Mouse (Mus musculus) heart, postnatal 4 days (tissue): ENCODE results near the gene Pou3f3. TPM values are rescaled to one million over a fixed set of nuclear protein-coding genes. Genes with fewer than 3 reads are reported as not detected.

ENCODE experiments used
- DNase-seq: peaks from one replicate; pipeline ENCODE4 v3.0.0; 2021
- total RNA-seq, 2 experiments: library from RNA; stranded (reverse); gene quantifications; 2 replicates each; pipeline ENCODE4 v1.2.3; 2021

Gene Pou3f3
- total RNA-seq = under 1 TPM in 1 of 2 experiments, not detected in 1; 0.02 TPM

GRCm38 (mm10) chr1:42695578-42695915 lies at the start of gene Pou3f3:
TSS of gene Pou3f3 (plus strand) at chr1:42695768.
- DNase-seq = peak; percentile 69

DNA sequence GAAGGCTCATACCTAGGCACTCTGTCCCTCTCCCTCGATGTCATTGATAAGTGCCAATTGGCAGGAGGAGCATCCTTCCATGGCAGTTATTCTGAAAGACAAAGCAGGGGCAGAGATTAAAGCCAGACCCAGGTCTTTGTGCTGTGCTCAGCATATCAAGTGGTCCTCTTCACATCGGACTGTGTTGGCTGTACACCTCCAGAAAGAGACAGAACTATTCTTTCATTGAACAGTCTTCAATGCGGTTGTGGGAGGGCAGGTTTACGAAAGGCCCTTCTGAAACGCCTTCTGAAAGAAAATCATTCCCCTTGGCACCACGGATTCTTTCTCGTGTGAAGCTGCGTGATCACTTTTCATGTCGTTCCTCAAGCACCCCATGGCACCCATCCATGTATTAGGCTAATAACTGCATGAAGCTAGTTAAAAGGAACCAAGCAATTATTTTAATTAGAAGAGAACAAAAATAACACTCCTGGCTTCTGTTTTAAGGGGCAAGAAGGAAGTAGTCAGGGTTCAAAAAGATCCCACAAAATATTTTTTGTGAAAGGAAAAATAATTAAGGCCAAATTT lies 47.1 kb upstream of the Pou3f3 start:
- DNase-seq = no peak

DNA sequence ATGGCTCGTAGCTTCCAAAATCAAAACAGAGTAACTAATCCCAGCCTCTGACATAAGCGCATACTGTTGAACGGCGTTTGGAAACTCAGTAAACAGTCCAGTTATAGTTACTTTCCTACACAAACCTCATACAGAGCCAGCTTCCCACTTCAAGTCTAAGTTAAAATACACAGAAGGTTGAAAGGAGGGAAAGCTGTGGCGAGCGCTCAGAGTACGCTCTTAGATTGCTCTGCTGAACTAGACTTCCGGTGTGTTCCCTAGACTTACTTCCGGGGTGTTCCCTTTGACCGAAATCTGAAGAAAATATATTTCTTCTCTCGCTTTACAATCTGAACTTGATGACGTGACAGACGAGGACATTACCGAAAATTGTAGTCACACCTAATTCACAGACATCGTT lies 44.1 kb upstream of the Pou3f3 start:
- no peak for DNase-seq

- no peak for DNase-seq
Observed at GRCm38 (mm10) chr1:42667546-42667945, 28.0 kb upstream of the Pou3f3 start.

DNA sequence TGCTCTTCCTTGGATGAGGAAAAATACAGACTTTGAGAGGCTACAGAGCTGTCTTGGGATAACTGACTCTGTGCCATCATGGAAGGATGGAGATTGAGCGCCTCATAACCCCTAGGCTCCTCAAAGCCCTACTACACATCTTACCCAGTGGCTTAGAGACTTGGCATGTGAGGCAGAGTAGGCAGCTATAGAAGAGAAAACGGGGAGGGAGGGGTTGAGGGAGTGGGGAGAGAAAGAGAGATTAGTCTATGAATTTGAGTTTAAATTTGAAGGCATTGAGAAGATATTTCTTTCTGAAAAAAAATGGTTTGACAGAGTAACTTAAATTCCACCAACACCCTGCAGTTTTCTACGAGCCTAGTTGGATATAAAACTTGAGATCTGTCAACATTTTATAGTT lies 14.9 kb upstream of the Pou3f3 start:
- no peak for DNase-seq

GRCm38 (mm10) chr1:42681762-42682161 lies 13.8 kb upstream of the Pou3f3 start:
- no peak for DNase-seq

- no peak for DNase-seq
Observed at GRCm38 (mm10) chr1:42683861-42684260, 11.7 kb upstream of the Pou3f3 start.

GRCm38 (mm10) chr1:42684345-42684744 lies 11.2 kb upstream of the Pou3f3 start:
- DNase-seq = no peak

DNA sequence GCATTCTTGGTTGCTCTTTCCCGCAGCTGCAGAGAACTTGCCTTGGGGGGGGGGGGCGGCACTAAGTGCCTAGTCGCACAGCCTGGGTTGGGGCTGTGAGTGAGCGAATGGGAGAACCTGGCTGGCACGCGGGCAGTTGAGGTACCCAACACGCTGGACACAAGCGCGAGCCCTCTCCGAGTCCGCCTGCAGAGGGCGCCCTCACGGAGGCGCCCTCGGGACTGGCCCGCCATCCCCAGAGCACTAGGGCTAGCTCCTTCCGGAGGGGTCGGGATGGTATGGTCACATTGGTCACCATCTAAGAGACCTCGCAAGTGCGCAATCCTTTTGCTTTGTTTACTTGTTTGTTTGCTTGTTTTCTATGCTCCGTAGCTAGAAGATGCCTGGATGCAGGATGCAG lies 10.8 kb upstream of the Pou3f3 start:
- DNase-seq = no peak

GRCm38 (mm10) chr1:42685321-42685960 lies 10.1 kb upstream of the Pou3f3 start:
- no peak for DNase-seq

DNA sequence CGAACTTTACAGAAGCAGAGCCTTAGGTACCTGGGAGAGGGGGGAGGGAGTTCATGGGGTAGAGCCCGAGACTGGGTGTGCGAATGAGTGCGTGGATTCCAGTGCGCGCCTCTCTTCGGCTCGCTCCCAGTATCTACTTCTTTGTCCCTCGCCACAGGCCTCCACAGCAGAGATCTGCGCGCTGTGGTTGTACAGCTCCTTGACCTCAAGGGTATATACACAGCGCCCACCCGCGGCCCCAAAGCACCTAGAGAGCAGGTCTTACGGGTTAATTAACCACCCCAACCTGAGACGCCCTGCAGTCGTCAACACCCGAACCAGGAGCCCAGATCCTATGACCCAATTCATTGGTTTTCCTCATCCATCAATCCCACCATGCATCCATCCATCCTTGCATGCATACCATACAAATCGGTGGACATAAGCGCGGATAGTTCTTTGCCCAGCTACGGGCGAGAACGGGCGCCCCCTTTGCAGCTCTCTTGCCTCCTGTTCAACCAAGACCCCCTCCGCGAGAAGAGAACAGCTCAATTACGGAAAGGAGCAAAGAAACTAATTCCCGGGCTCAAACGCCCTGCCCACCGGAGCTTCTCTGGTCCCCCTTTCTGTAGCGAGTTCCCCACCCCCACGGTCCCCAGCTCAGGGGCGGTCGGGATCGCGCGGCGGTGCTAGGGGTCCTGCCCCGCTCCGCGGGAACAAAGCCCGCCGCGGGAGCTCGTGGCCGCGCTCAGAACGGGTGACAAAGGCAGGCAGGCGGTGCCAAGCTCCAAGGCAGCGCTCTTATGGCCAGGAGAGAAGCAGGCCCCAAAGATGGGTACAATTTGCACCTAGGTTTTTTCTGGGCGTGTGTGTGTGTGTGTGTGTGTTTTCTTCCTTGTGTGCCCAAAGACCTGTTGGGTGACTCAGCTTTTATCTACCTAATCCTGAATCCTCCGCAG lies 9.1 kb upstream of the Pou3f3 start:
- DNase-seq = no peak

- no peak for DNase-seq
Observed at GRCm38 (mm10) chr1:42687271-42687670, 8.3 kb upstream of the Pou3f3 start.

- no peak for DNase-seq
Observed at GRCm38 (mm10) chr1:42687756-42688540, 7.6 kb upstream of the Pou3f3 start.

DNA sequence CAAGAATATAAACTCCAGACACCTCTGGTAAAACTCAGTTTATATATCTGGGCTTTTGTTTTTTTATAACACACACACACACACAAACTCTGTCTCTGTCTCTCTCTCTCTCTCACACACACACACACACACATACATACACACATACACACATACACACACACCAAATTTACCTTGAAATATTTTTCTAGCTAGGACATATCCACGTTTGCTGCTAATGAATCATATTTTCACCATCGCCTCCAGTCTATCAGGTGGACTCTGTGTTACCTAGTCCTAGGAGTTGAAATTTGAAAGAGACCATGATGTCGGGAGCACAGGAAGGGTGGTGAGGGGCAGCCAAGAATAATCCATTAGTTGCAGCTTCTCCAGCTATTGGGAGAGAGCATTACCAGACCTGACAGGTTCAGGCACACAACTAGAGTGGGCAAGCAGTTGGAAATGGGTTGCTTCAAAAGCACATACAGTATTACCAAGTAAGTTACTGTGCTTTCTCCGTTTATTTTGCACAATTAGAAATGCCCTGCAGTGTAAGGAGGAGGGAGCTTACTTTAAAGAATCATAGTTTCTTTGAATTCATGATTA lies 6.9 kb upstream of the Pou3f3 start:
- DNase-seq = no peak

GRCm38 (mm10) chr1:42690024-42690575 lies 5.5 kb upstream of the Pou3f3 start:
- no peak for DNase-seq

- DNase-seq = peak; percentile 84
Observed at GRCm38 (mm10) chr1:42691202-42692170, 4.1 kb upstream of the Pou3f3 start.

DNA sequence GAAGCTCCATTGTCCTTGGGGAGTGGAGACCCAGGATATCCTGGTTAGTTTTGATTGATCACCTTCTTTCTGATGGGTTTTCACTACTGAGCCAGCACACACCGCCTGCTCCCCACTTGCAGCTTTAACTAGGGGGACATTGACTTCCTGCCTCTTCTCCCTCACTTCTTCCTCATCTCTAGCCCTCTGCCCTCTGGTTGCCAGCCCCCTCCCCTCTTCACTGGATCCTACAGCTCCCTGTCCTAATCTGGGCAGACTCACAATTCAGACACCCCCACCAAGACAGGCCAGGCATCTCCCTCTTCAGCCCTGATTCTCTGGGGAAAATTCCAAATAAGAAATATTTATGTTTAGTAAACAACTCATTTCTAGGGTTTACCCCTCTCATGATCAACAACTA lies 3.3 kb upstream of the Pou3f3 start:
- DNase-seq = no peak

DNA sequence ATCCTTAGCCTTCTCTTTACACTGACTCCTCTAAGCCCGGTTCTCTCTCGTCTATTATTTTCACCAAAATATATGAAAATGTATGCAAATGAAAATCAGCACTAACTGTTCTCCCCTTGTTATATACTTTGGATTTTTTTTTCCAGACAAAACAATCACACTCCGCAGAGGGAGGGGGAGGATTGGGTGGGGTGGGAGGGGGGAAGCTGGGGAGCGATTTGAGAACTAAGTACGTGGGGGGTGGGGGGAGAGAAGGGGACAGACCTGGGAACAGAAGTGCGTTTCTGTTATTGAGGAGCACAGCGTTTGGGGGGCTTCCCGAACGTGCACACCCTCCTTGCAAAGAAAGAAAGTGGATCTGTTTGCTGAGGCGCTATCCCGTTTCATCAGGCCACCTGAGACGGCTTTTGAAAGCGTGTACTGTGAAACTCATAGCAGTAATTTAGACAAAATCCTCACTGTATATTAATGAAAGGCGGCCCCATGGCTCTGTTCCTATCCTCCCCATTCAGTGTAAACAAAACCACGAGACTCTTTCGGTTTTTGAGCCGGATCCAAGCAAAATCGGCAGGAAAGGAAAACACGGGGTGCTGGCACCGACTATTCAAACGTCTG lies 2.4 kb upstream of the Pou3f3 start:
- DNase-seq = no peak

DNA sequence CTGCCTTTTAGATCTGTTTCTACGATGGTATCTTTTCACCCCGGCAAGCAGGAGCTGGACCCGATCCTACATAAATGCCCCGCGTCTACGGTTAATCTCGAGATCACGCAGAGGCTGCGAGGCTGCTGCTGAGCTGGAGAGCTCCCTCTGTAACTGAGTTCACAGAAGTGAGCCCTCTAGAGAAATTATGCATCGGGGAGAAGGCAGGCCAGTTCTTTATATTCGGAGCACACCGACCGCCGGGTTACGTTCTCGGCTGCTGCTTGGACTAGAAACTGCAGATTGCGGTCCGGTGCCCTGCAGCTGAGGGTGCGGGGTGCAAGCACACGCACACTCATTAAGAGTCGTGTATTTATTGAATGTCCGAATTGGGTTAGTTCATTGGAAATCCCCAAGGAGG lies 1.7 kb upstream of the Pou3f3 start:
- no peak for DNase-seq

DNA sequence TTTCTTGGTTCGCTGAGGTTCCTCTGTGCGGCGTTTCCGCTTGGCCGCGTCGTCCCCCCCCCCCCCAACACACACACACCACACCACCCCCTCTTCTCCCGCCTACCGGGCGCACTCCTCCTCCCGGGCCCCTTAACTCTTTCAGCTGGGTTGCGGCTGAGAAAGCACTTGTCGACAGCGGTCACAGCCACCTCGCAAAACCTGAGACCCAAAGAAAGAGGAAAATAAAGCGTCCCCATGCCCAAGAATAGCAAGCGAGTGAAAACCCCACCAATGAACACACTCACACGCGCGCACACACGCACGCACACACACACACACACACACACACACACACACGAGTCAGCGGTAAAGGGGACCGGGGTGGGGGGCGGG lies 1.3 kb upstream of the Pou3f3 start:
- DNase-seq = no peak
